Mouse (Mus musculus) heart, embryonic 14.5 days (tissue): ENCODE data around the gene Pcgf2. TPM values are rescaled to one million over a fixed set of nuclear protein-coding genes. Genes with fewer than 3 reads are reported as not detected.
A peak's percentile ranks its signal among the peaks of the same experiment; 100 is the strongest.
"Not testable (repeated sequence)": the region's sequence is repeated elsewhere in the genome, so short reads cannot be mapped to it uniquely, and the experiment has no call there.

Experiments used
- ATAC-seq: fragments of 200-750 bp; cut with Nextera tagmentation; 2 replicates; pipeline ENCODE4 v1.8.0; 2017; ENCODE audit warnings: low read depth, moderate TSS enrichment; ENCODE audit not compliant: insufficient number of reproducible peaks, insufficient read depth, low FRiP score
- H3K27ac ChIP-seq, 2 experiments: fragments of 200-500 bp in 1 of 2; fragments of 300-500 bp in 1 of 2; sonication (generic) in 1 of 2; replicated peaks in 1 of 2; 2 replicates each; pipeline ENCODE4 v1.5.1; 2012 to 2014; ENCODE audit warnings: low read depth in 2 of 2, low read length in 2 of 2, control low read depth in 1 of 2, mild to moderate bottlenecking in 1 of 2, mixed read lengths in 1 of 2; ENCODE audit not compliant: control insufficient read depth in 1 of 2, insufficient read depth in 1 of 2
- H3K27me3 ChIP-seq: fragments of 300-500 bp; sonication (generic); 2 replicates; pipeline ENCODE4 v1.6.1; 2014; ENCODE audit warnings: mild to moderate bottlenecking, low read length, control low read depth; ENCODE audit not compliant: control insufficient read depth, insufficient read depth
- H3K36me3 ChIP-seq: fragments of 300-500 bp; sonication (generic); 2 replicates; pipeline ENCODE4 v1.6.1; 2014; ENCODE audit warnings: mild to moderate bottlenecking, control low read depth, low read length, mixed read lengths; ENCODE audit not compliant: control insufficient read depth, insufficient read depth
- H3K4me1 ChIP-seq, 2 experiments: fragments of 200-500 bp in 1 of 2; fragments of 300-500 bp in 1 of 2; sonication (generic) in 1 of 2; 2 replicates each; pipeline ENCODE4 v1.6.1; 2012 to 2014; ENCODE audit warnings: low read length in 2 of 2, control low read depth in 1 of 2, mixed read lengths in 1 of 2; ENCODE audit not compliant: control insufficient read depth in 2 of 2, insufficient read depth in 2 of 2
- H3K4me2 ChIP-seq: fragments of 300-500 bp; sonication (generic); 2 replicates; pipeline ENCODE4 v1.6.1; 2014; ENCODE audit warnings: mild to moderate bottlenecking, low read length
- H3K4me3 ChIP-seq, 2 experiments: fragments of 200-500 bp in 1 of 2; fragments of 300-500 bp in 1 of 2; sonication (generic) in 1 of 2; 2 replicates each; pipeline ENCODE4 v1.5.1; 2012 to 2014; ENCODE audit warnings: low read length in 2 of 2, mild to moderate bottlenecking in 2 of 2, control low read depth in 1 of 2, low read depth in 1 of 2, moderate library complexity in 1 of 2; ENCODE audit not compliant: control insufficient read depth in 1 of 2, insufficient read depth in 1 of 2
- H3K9ac ChIP-seq: fragments of 300-500 bp; sonication (generic); 2 replicates; pipeline ENCODE4 v1.6.1; 2014; ENCODE audit warnings: mild to moderate bottlenecking, low read length
- H3K9me3 ChIP-seq: fragments of 300-500 bp; sonication (generic); 2 replicates; pipeline ENCODE4 v1.6.1; 2016; ENCODE audit warnings: low read length, control low read depth; ENCODE audit not compliant: control insufficient read depth
- WGBS: fragments of 180-500 bp; shearing (Covaris S2); extraction: QIAGEN DNeasy Blood & Tissue Kit; methylation state at CpG from one replicate; pipeline ENCODE4 v1.1.7; 2014; 5-methylcytosine and 5-hydroxymethylcytosine counted together
- polyA plus RNA-seq: library from polyadenylated mRNA; unstranded; fragments of >200 nt; fragmentation: Nextera tagmentation; extraction: Ambion mirVana; gene quantifications from 2 replicates; pipeline ENCODE4 v1.2.1, GENCODE M21; 2014

The Pcgf2 gene
- polyA plus RNA-seq, 1 experiment from 2014 or later = 12.5 TPM

DNA sequence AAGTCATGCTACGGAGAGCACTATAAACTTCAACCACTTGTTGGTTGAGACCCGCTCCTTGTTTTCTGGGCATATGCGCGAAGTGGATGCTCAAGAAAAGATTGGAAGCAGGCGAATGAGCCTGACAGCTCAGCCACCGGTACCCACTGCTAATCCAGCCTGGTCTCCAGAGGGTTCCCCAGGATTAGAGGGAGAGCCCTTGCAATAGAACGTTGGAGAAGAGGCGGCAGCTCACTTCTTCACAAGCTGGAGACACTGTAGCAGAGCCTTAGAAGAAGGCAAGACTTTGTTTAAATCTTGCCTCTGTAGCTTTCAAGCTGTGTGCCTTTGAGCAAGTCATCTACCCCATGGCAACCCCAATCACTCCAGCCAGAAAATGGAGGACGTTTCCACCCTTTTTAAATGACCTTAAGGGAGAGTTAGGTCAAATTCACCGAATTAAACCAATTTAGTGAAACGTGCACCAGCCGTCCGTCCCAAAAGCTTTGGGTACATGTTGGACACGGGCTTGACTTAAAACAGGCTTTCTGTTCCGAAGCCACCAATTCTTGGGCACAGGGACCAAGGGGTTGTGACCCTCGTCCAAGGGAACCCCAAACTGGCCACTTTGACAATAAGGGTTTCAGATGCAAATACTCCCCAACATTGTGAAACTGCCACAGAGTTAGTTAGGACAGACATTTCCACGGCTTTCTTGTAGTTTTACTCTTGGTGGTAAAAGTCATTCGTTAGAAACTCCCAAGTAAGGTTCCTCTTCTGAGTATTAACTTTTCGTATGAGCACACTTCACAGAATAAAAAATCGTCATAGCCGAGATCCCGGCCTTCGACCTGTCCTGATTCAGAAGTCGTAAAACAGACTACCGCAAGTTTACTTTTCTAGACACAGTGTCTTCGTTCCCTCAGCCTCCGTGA, 39.3 kb downstream of the Pcgf2 start:
- no peaks in the 10 kb centered on the region for H3K9me3 ChIP-seq

DNA sequence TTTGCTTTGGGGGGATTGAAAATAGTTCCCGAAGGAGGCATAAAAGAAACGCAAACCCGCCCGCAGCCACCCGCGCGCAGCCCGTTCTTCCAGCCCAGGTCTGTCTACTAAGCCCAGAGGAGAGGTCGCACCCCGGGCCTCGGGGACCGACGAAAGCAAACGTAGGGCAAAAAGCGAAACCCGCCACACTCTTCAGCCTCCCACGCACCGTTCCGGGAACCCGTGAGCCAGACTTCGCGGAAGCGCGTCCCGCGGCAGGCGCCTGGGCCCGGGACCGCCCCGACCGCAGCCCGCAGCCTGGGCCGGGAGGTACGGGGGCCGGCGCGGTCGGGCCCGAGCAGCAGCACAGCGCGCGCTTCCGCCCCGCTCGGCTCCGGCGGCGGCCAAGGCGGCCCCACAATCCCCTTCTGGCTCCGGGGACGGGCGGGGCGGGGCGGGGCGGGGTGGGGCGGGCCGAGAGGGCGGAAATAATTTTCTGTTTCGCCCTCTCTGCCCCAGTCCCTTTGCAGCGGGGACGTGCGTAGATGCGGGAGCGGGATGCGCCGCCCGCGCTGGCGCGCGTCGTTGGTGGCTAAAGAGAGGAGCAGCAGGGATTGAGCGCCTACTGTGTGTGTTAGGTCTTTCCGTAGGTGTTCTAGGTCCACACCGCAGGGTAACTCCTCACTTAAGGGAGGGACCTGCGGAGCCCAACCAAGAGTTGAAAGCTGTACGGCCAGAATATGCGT, 40.1 kb downstream of the Pcgf2 start:
- peaks cover under 1% of the 10 kb centered on the region; the same call in 1 of the 2 replicates for H3K36me3 ChIP-seq
- peak overlapping the region; percentile 90 to 92 for H3K27ac ChIP-seq
- WGBS = under 1% methylated on average over 67 of the region's 78 CpGs
- no peaks in the 10 kb centered on the region for H3K9me3 ChIP-seq
- peak overlapping the region; percentile 86 for H3K4me2 ChIP-seq
- peaks cover 39 to 48% of the 10 kb centered on the region in 2 experiments for H3K4me1 ChIP-seq
- no peaks in the 10 kb centered on the region for H3K27me3 ChIP-seq
- peak overlapping the region; percentile 81 to 83 for H3K4me3 ChIP-seq
- H3K9ac ChIP-seq = peak overlapping the region; percentile 96
- ATAC-seq = peak; percentile 73

More for the DNA sequence above, 39.3 kb downstream of the Pcgf2 start:
- Histone ChIP-seq H3K27me3 (no peaks in the 10 kb centered on the region), H3K27ac (peak overlapping the region; percentile 90 to 92), H3K4me1 (peaks cover 39 to 48% of the 10 kb centered on the region in 2 experiments), H3K36me3 (peaks cover 8% of the 10 kb centered on the region), H3K4me2 (peak overlapping the region; percentile 86), H3K9ac (peak overlapping the region; percentile 96), H3K4me3 (peak overlapping the region; percentile 81 to 90)
- no peak for ATAC-seq
- 8% methylated on average over 27 of the region's 27 CpGs for WGBS

DNA sequence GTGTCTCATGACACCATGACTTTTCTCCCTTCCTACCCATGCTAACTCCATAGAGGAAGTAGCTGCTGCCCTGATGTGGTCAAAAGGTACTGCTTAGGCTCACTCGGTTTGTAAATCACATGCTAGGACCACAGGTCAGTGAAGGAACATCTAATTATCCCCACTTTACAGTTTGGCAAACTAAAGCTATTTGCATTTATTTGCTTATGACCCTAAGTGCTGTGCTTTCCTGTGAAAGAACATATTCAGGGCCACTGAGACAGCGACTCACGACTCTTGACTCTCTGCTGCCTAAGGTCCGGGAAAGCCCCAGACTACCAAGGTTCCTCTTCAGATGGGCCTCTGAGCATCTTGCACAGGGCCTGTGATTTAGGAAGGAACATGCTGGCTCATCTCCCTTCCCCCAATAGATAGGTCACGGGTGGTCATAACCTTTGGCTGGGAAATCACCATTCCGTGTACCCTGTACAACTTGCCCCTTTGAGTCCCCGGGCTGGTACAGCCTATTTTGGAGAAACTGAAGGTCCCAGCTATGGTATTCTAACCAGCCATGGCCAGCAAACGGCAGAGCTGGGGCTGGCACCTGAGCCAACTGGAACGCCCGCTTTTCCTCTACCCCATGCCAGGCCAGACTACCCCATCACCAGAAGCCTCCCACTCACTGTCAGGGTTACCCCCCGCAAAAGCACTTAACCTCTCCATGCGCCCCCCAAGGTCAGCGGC, 40.9 kb downstream of the Pcgf2 start:
- H3K9ac ChIP-seq = peak overlapping the region; percentile 96
- H3K36me3 ChIP-seq = no peaks in the 10 kb centered on the region
- H3K9me3 ChIP-seq = no peaks in the 10 kb centered on the region
- WGBS = 9% methylated on average over 13 of the region's 13 CpGs
- H3K4me2 ChIP-seq = peak overlapping the region; percentile 86
- no peaks in the 10 kb centered on the region for H3K27me3 ChIP-seq
- peak overlapping the region; percentile 81 to 83 for H3K4me3 ChIP-seq
- peaks cover 35 to 43% of the 10 kb centered on the region in 2 experiments for H3K4me1 ChIP-seq
- no peak for ATAC-seq
- peak overlapping the region; percentile 75 to 92 for H3K27ac ChIP-seq

DNA sequence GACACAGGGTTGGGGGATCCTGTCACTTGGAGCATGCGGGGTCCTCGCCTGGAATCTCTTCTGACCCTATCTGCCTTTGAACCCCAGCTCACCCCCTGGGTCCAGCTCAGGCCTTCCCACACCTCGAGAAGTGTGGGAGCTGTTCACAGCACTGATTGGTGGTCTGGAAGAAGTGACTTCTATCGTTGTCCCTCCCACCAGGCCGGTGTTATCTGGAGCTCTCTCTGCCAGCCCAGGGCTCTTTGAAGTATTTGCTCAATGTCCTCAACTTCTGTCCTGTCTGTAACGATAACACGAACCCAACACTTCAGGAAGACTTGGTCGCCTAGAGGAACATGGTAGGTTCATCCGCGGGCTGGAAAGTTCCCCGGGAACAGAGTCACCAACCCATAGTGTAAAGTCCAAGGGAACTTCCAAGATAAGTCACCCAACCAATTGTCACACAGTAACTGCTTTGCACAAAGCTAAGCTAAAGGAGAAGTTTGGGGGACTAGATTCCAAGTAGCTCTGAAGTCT, 41.5 kb downstream of the Pcgf2 start:
- 23% methylated on average over 11 of the region's 11 CpGs for WGBS
- no peaks in the 10 kb centered on the region for H3K36me3 ChIP-seq
- peak overlapping the region; percentile 96 for H3K9ac ChIP-seq
- H3K27me3 ChIP-seq = no peaks in the 10 kb centered on the region
- peak overlapping the region in 1 of 2 experiments; percentile 92; a peak in 2 of 4 replicates for H3K27ac ChIP-seq
- peak overlapping the region; percentile 86 for H3K4me2 ChIP-seq
- no peaks in the 10 kb centered on the region for H3K9me3 ChIP-seq
- peak overlapping the region in 1 of 2 experiments; percentile 83; a peak in 1 of 4 replicates for H3K4me3 ChIP-seq
- no peak for ATAC-seq
- peaks cover 35 to 43% of the 10 kb centered on the region in 2 experiments for H3K4me1 ChIP-seq

DNA sequence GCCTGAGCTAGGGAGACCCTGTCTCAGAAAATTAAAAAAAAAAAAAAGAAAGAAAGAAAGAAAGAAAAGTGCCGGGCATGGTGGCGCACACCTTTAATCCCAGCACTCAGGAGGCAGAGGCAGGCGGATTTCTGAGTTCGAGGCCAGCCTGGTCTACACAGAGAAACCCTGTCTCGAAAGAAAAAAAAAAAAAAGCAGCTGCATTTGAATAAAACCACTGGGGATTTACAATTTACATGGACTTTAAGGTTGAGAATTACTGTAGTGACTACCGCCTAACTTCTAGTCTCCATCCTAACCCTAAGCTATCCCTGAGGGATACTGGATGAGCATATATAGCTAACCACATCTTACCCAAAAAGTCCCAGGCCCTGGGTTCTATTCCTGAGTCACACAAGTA, 42.3 kb downstream of the Pcgf2 start:
- not testable (repeated sequence) for H3K36me3 ChIP-seq, H3K4me3 ChIP-seq, H3K4me2 ChIP-seq, H3K27ac ChIP-seq, ATAC-seq, H3K9me3 ChIP-seq, H3K27me3 ChIP-seq, H3K9ac ChIP-seq
- 90% methylated on average over 6 of the region's 6 CpGs for WGBS
- H3K4me1 ChIP-seq = peaks cover 35 to 43% of the 10 kb centered on the region in 2 experiments

DNA sequence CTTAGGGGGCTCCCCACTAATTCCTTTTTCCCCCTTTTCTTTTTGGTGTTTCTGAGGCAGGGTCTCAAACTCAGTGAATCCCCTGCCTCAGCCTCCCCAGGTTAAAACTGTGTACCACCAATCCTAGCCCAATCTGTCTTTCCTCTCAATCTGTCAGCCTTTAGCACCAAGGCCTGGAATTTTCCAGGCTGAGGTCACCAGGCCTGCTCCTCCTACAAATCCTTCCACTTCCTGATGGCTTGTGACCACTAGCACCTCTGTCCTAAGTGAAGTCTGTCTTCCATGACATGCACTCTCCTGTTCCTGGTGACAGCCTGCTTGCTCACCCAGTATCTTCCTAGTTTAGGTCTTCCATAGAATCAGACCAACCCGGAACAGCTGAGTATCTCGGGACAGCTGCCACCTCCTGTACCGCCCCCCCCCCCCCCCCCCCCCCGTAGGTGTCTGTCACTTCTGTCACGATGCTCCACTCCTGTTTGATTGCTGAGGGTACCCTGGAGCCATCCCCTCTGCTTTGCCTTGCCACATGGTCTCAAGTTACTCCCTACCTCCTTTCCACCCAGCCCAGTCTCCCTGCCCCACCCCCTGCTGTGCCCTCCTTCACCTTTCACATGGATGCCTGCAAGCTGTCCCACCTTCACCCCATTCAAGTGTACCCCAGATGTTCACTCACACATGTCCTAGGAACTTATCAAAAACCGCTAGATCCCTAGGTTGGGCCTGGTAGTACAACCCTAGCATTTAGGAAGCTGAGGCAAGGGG, 42.9 kb downstream of the Pcgf2 start:
- Histone ChIP-seq H3K9me3 (no peaks in the 10 kb centered on the region), H3K36me3 (no peaks in the 10 kb centered on the region), H3K9ac (peak overlapping the region; percentile 38), H3K27ac (peak overlapping the region in 1 of 2 experiments; percentile 20; a peak in 2 of 4 replicates), H3K4me3 (no peak overlapping the region), H3K4me2 (no peak overlapping the region), H3K4me1 (peaks cover 32 to 39% of the 10 kb centered on the region in 2 experiments), H3K27me3 (no peaks in the 10 kb centered on the region)
- no peak for ATAC-seq
- 19% methylated on average over 5 of the region's 6 CpGs for WGBS
